Mouse (Mus musculus) forebrain, embryonic 12.5 days (tissue): ENCODE results near the gene Akap13. TPM values are rescaled to one million over a fixed set of nuclear protein-coding genes. Genes with fewer than 3 reads are reported as not detected.

Experiments
- ATAC-seq: fragments of 200-750 bp; cut with Nextera tagmentation; 2 replicates; pipeline ENCODE4 v1.8.0; 2017; ENCODE audit warnings: moderate TSS enrichment; ENCODE audit not compliant: low FRiP score
- H3K27ac ChIP-seq: fragments of 300-500 bp; sonication (generic); 2 replicates; pipeline ENCODE4 v1.5.1; 2016; ENCODE audit warnings: mild to moderate bottlenecking
- H3K27me3 ChIP-seq: fragments of 300-500 bp; sonication (generic); 2 replicates; pipeline ENCODE4 v1.6.1; 2016; ENCODE audit warnings: mild to moderate bottlenecking
- H3K36me3 ChIP-seq: fragments of 300-500 bp; sonication (generic); replicated peaks from 2 replicates; pipeline ENCODE4 v1.6.1; 2016; ENCODE audit warnings: mild to moderate bottlenecking
- H3K4me1 ChIP-seq: fragments of 300-500 bp; sonication (generic); 2 replicates; pipeline ENCODE4 v1.6.1; 2016
- H3K4me2 ChIP-seq: fragments of 300-500 bp; sonication (generic); 2 replicates; pipeline ENCODE4 v1.6.1; 2016; ENCODE audit warnings: mild to moderate bottlenecking, moderate library complexity
- H3K4me3 ChIP-seq: fragments of 300-500 bp; sonication (generic); replicated peaks from 2 replicates; pipeline ENCODE4 v1.5.1; 2016; ENCODE audit warnings: mild to moderate bottlenecking
- H3K9ac ChIP-seq: fragments of 300-500 bp; sonication (generic); 2 replicates; pipeline ENCODE4 v1.6.1; 2016; ENCODE audit warnings: mild to moderate bottlenecking
- H3K9me3 ChIP-seq: fragments of 300-500 bp; sonication (generic); 2 replicates; pipeline ENCODE4 v1.6.1; 2016
- WGBS: fragments of 180-500 bp; shearing (Covaris S2); methylation state at CpG from one replicate; pipeline ENCODE4 v1.1.7; 2016; 5-methylcytosine and 5-hydroxymethylcytosine counted together
- polyA plus RNA-seq: library from polyadenylated mRNA; unstranded; fragments of >200 nt; fragmentation: Nextera tagmentation; extraction: Ambion mirVana; gene quantifications from 2 replicates; pipeline ENCODE4 v1.2.1, GENCODE M21; 2016

Akap13 gene
- polyA plus RNA-seq, 1 experiment from 2014 or later: 27.6 TPM

DNA sequence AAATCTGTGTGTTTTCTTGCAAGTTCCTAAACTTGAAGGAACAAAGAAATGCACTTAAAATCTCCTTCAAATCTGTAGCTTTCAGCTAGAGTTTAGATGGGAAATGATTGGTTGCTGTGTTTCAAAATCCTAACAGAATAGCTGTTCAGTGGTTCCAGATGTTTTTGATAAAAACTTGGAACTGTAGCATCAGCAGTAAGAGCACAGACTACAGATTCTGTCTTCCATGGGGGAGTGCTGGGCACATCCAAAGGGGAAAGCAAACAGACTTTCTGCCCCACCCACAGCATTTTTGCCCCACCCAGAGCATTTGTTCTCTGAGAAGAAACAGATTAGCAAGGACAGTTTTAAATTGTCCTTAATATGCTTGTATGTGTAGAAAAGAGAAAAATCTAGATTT, 184.7 kb downstream of the Akap13 start:
- no peak for ATAC-seq
- H3K4me1 ChIP-seq: peaks cover 21% of the 10 kb centered on the region
- H3K27ac ChIP-seq: no peak overlapping the region

DNA sequence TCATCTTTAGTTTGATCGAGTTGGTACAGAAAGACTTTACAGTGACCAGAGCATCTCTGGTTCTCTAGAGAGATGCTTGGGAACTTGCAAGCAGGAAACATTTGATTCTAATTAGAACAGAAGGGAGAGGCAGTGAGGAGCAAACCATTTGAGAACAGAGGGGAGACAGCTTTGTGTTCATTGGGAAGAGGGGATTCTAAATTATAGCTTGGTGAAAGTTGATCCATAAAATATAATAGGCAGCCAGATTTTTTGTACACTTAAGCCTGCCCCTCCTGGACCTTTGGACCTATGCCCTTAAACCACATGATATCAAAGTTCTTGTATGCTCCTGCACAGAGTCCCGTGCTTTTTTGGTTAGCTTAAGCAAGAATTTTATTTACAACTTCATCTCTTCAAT, 185.3 kb downstream of the Akap13 start:
- no peaks in the 10 kb centered on the region for H3K36me3 ChIP-seq
- H3K27ac ChIP-seq: no peak overlapping the region
- H3K4me3 ChIP-seq: no peak overlapping the region
- H3K4me1 ChIP-seq: peaks cover 21% of the 10 kb centered on the region
- ATAC-seq: no peak
- no peaks in the 10 kb centered on the region for H3K9me3 ChIP-seq
- 80% methylated on average over 2 of the region's 2 CpGs for WGBS
- H3K4me2 ChIP-seq: no peak overlapping the region
- H3K27me3 ChIP-seq: no peaks in the 10 kb centered on the region
- H3K9ac ChIP-seq: no peak overlapping the region

More for the DNA sequence above, 184.7 kb downstream of the Akap13 start:
- Histone ChIP-seq H3K9ac (no peak overlapping the region), H3K36me3 (no peaks in the 10 kb centered on the region), H3K27me3 (no peaks in the 10 kb centered on the region), H3K4me2 (no peak overlapping the region), H3K4me3 (no peak overlapping the region), H3K9me3 (no peaks in the 10 kb centered on the region)

DNA sequence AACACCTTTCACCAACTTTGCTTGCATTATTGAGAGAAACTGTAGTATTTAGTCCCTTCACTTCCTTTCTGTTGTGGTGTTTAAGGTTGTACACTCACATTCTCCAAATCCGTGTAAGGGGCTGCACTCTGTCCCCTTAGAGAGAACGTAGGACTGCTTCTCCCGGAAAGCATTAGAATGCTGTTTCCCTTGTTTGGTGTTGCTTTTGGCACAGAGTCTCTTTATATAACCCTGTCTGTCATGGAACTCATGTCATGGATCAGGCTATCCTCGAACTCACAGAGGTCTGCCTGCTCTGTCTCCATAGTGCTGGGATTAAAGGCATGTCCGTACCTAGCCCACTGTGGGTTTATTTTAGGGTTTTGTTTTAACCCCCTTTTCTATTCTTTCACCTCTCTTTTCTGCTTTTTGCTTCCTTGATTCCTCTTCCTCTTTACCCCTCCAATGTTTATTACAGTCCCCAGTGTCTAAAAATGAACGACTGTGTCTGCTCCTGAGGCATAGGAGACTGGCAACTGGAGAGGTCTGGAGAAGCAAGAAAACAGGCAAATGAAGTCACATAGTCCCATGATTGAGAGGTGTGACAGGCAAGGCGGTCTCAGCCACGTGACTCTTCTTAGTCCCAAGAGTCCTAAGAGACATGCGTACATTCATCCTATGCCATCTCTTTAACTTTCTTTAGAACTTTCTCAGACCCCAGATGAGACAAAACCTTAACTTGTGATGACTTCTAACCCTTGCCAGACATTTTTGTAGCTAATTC, 186.3 kb downstream of the Akap13 start:
- no peaks in the 10 kb centered on the region for H3K9me3 ChIP-seq
- peak; percentile 27; the same call in 1 of the 2 replicates for ATAC-seq
- H3K4me2 ChIP-seq: no peak overlapping the region
- H3K27me3 ChIP-seq: no peaks in the 10 kb centered on the region
- H3K9ac ChIP-seq: no peak overlapping the region; the same call in 1 of the 2 replicates
- H3K27ac ChIP-seq: 0 out of 2 replicates have a peak overlapping the region, but pooled peaks have one; percentile 73
- no peak overlapping the region for H3K4me3 ChIP-seq
- 61% methylated on average over 9 of the region's 9 CpGs for WGBS
- no peaks in the 10 kb centered on the region for H3K36me3 ChIP-seq
- H3K4me1 ChIP-seq: peaks cover 21% of the 10 kb centered on the region

DNA sequence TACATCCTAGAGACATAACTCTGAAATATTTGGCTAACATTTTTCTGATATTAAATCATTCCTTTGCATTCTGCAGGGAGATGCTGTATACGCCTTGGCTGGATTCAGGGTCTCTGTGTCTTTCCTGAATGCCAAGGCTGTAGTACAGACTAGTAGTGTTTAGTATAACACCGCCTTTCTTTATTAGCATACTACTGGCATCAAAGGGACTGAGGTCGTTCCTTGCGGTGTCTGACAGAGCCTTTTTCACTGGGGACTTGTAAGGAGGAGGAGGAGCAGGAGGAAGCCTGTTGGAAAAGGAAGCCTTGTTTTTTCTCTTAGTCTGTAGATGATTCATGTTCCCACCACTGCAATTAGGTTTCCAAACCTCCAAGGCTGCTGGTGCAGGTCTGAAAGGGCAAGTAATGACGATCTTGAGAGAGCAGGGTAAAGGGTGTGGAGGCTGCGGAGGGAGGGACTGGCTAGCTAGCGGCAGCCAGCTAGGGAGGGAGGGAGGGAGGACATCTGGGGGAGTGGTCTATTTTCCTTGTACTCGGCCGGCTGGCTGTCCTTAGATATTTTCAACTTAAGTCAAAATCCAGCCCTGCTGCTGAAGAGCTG, 186.9 kb downstream of the Akap13 start:
- Histone ChIP-seq H3K27ac (peak overlapping the region; percentile 73), H3K4me1 (peaks cover 21% of the 10 kb centered on the region), H3K9ac (no peak overlapping the region; the same call in 1 of the 2 replicates), H3K9me3 (no peaks in the 10 kb centered on the region), H3K36me3 (no peaks in the 10 kb centered on the region), H3K4me2 (peak overlapping the region; percentile 51), H3K4me3 (peak overlapping the region; percentile 26), H3K27me3 (no peaks in the 10 kb centered on the region)
- WGBS: 2% methylated on average over 9 of the region's 9 CpGs
- peak; percentile 84 for ATAC-seq

DNA sequence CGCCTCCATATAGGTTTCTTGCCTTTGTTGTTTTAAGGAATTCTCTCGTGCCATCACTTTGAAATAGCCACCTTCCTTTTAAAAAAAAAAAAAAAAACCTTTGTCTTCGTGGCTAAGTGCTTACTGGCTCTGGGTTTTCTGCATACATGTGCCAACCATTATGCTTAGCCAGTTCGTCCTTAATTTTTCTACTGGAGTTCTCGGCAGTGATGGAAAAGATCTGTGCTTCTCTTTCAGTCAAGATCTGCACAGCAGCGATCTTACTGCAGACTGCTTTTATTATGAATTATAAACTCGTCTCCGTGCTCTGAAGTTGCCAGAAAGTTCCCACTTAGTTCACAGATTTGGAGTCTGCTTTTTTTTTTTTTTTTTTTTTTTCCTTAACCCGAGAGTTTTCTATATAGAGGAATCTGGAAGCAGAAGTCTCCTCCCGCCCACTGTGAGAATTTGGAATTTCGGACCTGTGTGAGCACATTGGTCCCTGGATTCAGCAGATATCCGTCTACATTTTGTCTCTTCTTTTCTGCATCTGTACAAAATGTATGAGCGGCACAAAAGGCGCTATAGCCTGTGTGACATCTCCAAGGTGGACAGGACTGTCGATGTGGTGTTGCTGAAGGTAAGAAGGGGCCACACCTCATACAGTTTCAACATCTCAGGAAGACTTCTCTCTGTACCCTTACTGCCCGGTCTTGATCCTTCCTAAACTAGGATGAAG, 187.7 kb downstream of the Akap13 start:
- no peak for ATAC-seq
- peaks cover 21% of the 10 kb centered on the region for H3K4me1 ChIP-seq
- H3K4me3 ChIP-seq: peak overlapping the region; percentile 26
- WGBS: 46% methylated on average over 16 of the region's 16 CpGs
- no peak overlapping the region for H3K9ac ChIP-seq
- H3K27me3 ChIP-seq: no peaks in the 10 kb centered on the region
- peak overlapping the region; percentile 51 for H3K4me2 ChIP-seq
- H3K36me3 ChIP-seq: no peaks in the 10 kb centered on the region
- H3K27ac ChIP-seq: no peak overlapping the region
- H3K9me3 ChIP-seq: no peaks in the 10 kb centered on the region

DNA sequence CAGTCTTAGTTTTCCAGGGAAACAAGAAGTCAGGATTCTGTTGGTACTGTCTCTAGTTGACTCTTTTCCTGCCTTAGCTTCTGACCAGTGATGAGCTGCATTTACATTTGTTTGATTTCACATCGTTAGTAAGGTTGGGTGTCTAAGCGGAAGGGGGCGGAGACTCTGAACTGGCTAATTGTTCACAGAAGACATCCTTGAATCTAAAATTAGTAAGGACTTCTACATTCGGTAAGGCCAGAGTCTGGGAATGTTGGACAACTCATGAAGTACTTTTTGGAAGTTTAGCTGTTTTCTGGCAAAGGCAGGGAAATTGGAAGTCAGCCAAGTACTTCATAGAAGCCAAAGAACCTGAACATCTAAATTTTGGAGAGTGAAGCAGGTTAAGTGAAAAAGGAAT, 188.7 kb downstream of the Akap13 start:
- no peaks in the 10 kb centered on the region for H3K36me3 ChIP-seq
- ATAC-seq: no peak
- no peak overlapping the region for H3K9ac ChIP-seq
- no peak overlapping the region for H3K27ac ChIP-seq
- H3K9me3 ChIP-seq: no peaks in the 10 kb centered on the region
- peak overlapping the region; percentile 10; the same call in 1 of the 2 replicates for H3K4me2 ChIP-seq
- H3K4me3 ChIP-seq: no peak overlapping the region
- H3K4me1 ChIP-seq: peaks cover 21% of the 10 kb centered on the region
- WGBS: 58% methylated on average over 4 of the region's 4 CpGs
- H3K27me3 ChIP-seq: no peaks in the 10 kb centered on the region

DNA sequence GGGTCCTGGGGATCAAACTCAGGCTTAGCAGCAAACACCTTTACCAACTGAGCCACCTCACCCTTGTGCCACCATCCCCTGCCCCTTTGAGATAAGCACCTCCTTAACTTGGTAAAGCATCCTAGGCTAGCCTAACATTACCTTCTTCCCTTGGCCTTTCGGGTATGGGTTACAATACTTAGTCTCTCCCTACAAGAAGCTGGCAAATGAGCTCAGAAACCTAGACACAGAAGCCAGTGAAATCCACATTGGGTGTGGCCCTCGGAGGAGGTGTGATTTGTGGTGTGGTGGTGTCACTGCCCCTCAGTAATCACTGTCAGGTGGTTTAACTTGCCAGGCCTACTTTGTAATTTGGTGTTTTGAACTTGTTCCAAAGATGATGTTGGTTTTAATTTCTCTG, 189.3 kb downstream of the Akap13 start:
- H3K4me3 ChIP-seq: no peak overlapping the region
- no peak overlapping the region for H3K9ac ChIP-seq
- no peak overlapping the region for H3K4me2 ChIP-seq
- no peaks in the 10 kb centered on the region for H3K36me3 ChIP-seq
- H3K27me3 ChIP-seq: no peaks in the 10 kb centered on the region
- peaks cover 21% of the 10 kb centered on the region for H3K4me1 ChIP-seq
- WGBS: 95% methylated on average over 2 of the region's 2 CpGs
- no peak overlapping the region for H3K27ac ChIP-seq
- H3K9me3 ChIP-seq: no peaks in the 10 kb centered on the region
- ATAC-seq: no peak

DNA sequence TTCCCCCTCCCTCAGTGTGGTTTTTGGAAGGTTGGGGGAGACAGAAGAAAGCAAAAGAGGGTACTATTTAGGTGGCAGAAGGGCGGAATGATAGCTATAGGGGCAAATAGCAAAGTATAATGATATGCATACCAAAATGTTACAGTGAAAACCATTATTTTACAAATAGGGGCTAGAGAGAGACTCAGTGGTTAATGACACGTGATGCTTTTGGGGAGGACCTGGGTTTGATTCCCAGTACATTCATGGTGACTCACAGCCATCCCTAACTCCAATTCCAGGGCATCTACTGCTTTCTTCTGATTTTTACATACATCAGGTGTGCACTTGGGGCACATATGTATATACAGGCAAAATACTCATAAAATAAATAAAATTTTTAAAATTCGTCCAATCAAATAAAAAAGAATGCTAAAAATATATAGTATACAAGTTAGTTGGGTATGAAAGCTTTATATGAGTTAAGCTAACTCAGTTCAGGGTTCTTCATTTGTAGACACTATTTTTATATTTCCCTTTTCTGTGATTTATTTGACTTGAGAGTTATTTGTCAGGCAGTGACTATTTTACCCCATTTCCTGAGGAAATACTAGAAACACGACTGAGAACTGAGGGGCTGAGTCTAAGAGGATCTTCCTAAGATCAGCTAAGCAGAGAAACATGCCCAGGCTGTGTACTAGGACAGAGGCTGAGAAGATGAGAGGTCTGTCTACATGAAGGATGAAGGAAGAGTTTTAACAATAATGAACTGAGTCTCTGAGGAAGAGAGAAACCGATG, 190.0 kb downstream of the Akap13 start:
- Histone ChIP-seq H3K27ac (no peak overlapping the region), H3K4me3 (no peak overlapping the region), H3K9ac (no peak overlapping the region), H3K4me1 (peaks cover 21% of the 10 kb centered on the region), H3K27me3 (no peaks in the 10 kb centered on the region), H3K36me3 (no peaks in the 10 kb centered on the region), H3K4me2 (no peak overlapping the region), H3K9me3 (no peaks in the 10 kb centered on the region)
- 85% methylated on average over 5 of the region's 5 CpGs for WGBS
- ATAC-seq: no peak

DNA sequence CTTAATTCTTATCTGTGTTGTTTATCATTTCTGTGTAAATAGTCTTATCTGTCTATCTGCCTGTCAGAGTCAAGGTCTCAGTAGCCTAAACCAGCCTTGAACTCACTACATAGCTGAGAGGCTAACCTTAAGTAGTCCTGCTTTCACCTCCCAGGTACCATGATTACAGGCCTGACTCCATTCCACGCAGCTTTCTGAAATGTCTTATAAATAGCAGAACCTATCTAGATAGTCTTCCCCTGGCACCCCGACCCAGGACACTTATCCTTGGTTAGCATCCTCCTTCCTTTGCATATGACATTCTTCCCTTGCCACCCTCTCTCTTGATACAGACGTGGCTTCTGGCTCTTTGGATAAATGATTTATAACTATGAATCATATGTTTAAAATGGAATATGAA, 192.7 kb downstream of the Akap13 start:
- no peak overlapping the region for H3K4me3 ChIP-seq
- WGBS: 97% methylated on average over 3 of the region's 3 CpGs
- no peaks in the 10 kb centered on the region for H3K36me3 ChIP-seq
- no peak overlapping the region for H3K27ac ChIP-seq
- no peak for ATAC-seq
- no peaks in the 10 kb centered on the region for H3K27me3 ChIP-seq
- H3K4me2 ChIP-seq: no peak overlapping the region
- H3K4me1 ChIP-seq: peaks cover 8% of the 10 kb centered on the region
- no peak overlapping the region for H3K9ac ChIP-seq
- H3K9me3 ChIP-seq: no peaks in the 10 kb centered on the region

DNA sequence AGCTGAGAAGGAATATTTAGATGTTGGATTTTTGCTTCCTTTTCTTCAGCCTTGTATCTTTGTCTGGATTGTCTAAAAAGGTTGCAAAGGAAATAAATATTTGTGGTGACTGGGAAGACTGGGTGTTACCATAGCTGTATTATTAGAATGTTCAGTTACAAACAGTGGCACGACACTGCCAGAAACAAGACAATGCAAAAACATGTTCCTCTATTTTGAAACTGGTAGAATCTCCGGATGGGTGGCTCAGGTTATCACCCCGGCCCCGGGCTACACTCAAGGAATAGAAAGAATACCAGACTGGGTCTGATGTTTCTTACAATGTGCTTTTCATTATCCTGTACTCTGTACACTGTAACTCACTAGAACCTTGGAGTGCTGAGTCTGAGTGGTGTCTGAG, 193.6 kb downstream of the Akap13 start:
- H3K9me3 ChIP-seq: no peaks in the 10 kb centered on the region
- no peaks in the 10 kb centered on the region for H3K4me1 ChIP-seq
- H3K4me2 ChIP-seq: no peak overlapping the region
- H3K27me3 ChIP-seq: no peaks in the 10 kb centered on the region
- no peak overlapping the region for H3K27ac ChIP-seq
- H3K4me3 ChIP-seq: no peak overlapping the region
- no peak overlapping the region for H3K9ac ChIP-seq
- ATAC-seq: no peak
- 85% methylated on average over 4 of the region's 4 CpGs for WGBS
- no peaks in the 10 kb centered on the region for H3K36me3 ChIP-seq

DNA sequence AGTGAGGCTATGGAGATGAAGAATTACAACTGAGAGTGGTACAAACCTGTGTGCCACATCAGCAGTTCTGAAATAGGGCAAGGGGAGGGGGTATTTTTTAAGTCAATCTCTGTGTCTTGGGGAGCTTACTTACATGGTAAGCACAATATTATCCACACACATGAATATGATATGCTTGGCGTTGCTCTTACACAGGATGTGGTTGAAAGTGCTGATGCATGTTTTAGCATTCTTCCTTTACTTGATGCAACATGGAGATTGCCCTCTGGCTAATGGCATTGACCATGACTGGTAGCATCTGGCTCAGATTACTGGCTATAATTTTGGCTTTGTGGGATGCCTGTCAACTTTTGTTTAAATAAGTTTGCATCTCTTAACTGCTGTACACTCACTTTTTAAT, 194.6 kb downstream of the Akap13 start:
- Histone ChIP-seq H3K9me3 (no peaks in the 10 kb centered on the region), H3K4me1 (no peaks in the 10 kb centered on the region)
- ATAC-seq: no peak

More for the DNA sequence above, 194.6 kb downstream of the Akap13 start:
- no peak overlapping the region for H3K4me2 ChIP-seq
- WGBS: 77% methylated on average over 1 of the region's 1 CpGs
- H3K27me3 ChIP-seq: no peaks in the 10 kb centered on the region
- no peak overlapping the region for H3K9ac ChIP-seq
- no peak overlapping the region for H3K27ac ChIP-seq
- no peak overlapping the region for H3K4me3 ChIP-seq
- H3K36me3 ChIP-seq: no peaks in the 10 kb centered on the region
